Mouse (Mus musculus) hindbrain, embryonic 12.5 days (tissue): ENCODE measurements around the gene Ppp6r2. TPM values are rescaled to one million over a fixed set of nuclear protein-coding genes. Genes with fewer than 3 reads are reported as not detected.

Source experiments
- ATAC-seq: fragments of 200-750 bp; cut with Nextera tagmentation; 2 replicates; pipeline ENCODE4 v1.8.0; 2017; ENCODE audit warnings: moderate TSS enrichment; ENCODE audit not compliant: low FRiP score
- H3K27ac ChIP-seq: fragments of 300-500 bp; sonication (generic); 2 replicates; pipeline ENCODE4 v1.5.1; 2016; ENCODE audit warnings: mild to moderate bottlenecking
- H3K27me3 ChIP-seq: fragments of 300-500 bp; sonication (generic); 2 replicates; pipeline ENCODE4 v1.6.1; 2016; ENCODE audit warnings: mild to moderate bottlenecking
- H3K36me3 ChIP-seq: fragments of 300-500 bp; sonication (generic); 2 replicates; pipeline ENCODE4 v1.6.1; 2016; ENCODE audit warnings: mild to moderate bottlenecking
- H3K4me1 ChIP-seq: fragments of 300-500 bp; sonication (generic); 2 replicates; pipeline ENCODE4 v1.6.1; 2016
- H3K4me2 ChIP-seq: fragments of 300-500 bp; sonication (generic); replicated peaks from 2 replicates; pipeline ENCODE4 v1.6.1; 2016; ENCODE audit warnings: mild to moderate bottlenecking
- H3K4me3 ChIP-seq: fragments of 300-500 bp; sonication (generic); 2 replicates; pipeline ENCODE4 v1.5.1; 2016; ENCODE audit warnings: mild to moderate bottlenecking
- H3K9ac ChIP-seq: fragments of 300-500 bp; sonication (generic); 2 replicates; pipeline ENCODE4 v1.6.1; 2016; ENCODE audit warnings: mild to moderate bottlenecking, moderate library complexity
- H3K9me3 ChIP-seq: fragments of 300-500 bp; sonication (generic); replicated peaks from 2 replicates; pipeline ENCODE4 v1.6.1; 2016; ENCODE audit warnings: mild to moderate bottlenecking
- WGBS: fragments of 180-500 bp; shearing (Covaris S2); methylation state at CpG from one replicate; pipeline ENCODE4 v1.1.7; 2016; 5-methylcytosine and 5-hydroxymethylcytosine counted together
- microRNA-seq: library from miRNA; unstranded; fragments of <30 nt; microRNA quantifications from one replicate; pipeline ENCODE4, GENCODE M21; 2017
- polyA plus RNA-seq: library from polyadenylated mRNA; unstranded; fragments of >200 nt; fragmentation: Nextera tagmentation; extraction: Ambion mirVana; gene quantifications from 2 replicates; pipeline ENCODE4 v1.2.1, GENCODE M21; 2016

Ppp6r2 gene
- polyA plus RNA-seq, 1 experiment from 2014 or later, result 62.3 TPM

DNA sequence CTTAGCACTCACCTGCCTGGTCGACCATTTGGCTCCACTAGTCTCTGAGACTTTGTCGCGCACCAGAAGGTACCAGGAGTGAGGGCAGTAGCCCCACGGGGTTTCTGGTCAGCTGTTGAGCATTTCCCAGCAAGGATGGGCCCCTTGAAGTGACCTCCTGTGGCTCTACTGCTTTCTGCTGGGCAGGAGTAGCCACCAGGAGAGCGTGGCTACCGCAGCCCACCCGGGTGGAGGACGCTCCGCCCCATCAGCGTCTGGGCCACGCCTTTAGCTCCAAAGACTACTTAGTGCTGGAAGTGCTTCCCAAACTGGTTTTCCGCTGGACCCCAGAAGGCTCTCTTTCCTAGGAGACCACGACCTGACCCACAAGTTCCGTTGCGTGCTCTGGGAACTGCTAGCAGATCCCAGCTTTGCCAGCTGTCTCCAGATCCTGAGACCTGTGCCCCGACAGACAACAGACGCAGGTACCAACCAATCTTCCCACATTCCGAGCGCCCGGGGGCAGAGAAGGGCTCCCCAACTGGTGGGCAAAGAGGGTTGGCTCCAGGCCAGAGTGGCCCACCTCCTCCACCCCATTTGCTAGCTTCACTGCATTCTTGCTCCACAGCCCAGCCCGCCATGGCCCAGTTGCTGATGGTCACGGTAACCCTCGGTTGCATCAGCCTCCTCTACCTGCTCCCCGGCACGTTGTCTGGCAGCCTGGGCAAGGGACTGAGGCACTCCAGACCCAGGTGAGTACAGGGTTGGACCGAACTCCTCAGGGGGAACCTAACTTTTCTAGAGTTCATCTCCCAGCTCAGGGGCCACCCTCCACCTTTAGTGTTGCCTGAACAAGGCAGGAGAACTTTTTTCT is 111.5 kb downstream of the Ppp6r2 start, which contains the start of gene Adm2:
Gene Adm2, plus strand, starts transcription at position 51 of the 853 bp plus-strand sequence.
- peaks cover 5% of the 10 kb centered on the region; the same call in 1 of the 2 replicates for H3K4me1 ChIP-seq
- no peak within 1 kb of the TSS; the same call in 1 of the 2 replicates for H3K4me3 ChIP-seq
- WGBS, result 8% methylated on average over 26 of the region's 26 CpGs
- no peak within 1 kb of the TSS for H3K27ac ChIP-seq
- H3K36me3 ChIP-seq, result no peaks in the 10 kb centered on the region
- H3K9ac ChIP-seq, result 0 out of 2 replicates have a peak within 1 kb of the TSS, but pooled peaks have one; percentile 44
- no peak for ATAC-seq
- peak within 1 kb of the TSS; percentile 32 for H3K4me2 ChIP-seq
- peaks cover 15% of the 10 kb centered on the region for H3K27me3 ChIP-seq
- H3K9me3 ChIP-seq, result no peaks in the 10 kb centered on the region

GRCm38 (mm10) chr15:89323656-89324055 is 112.3 kb downstream of the Ppp6r2 start:
- peaks cover 15% of the 10 kb centered on the region for H3K27me3 ChIP-seq
- no peak overlapping the region for H3K9ac ChIP-seq
- H3K9me3 ChIP-seq, result no peaks in the 10 kb centered on the region
- H3K4me3 ChIP-seq, result no peak overlapping the region
- peaks cover 5% of the 10 kb centered on the region; the same call in 1 of the 2 replicates for H3K4me1 ChIP-seq
- H3K36me3 ChIP-seq, result no peaks in the 10 kb centered on the region
- WGBS, result 87% methylated on average over 4 of the region's 4 CpGs
- ATAC-seq, result no peak
- no peak overlapping the region for H3K4me2 ChIP-seq
- H3K27ac ChIP-seq, result no peak overlapping the region

DNA sequence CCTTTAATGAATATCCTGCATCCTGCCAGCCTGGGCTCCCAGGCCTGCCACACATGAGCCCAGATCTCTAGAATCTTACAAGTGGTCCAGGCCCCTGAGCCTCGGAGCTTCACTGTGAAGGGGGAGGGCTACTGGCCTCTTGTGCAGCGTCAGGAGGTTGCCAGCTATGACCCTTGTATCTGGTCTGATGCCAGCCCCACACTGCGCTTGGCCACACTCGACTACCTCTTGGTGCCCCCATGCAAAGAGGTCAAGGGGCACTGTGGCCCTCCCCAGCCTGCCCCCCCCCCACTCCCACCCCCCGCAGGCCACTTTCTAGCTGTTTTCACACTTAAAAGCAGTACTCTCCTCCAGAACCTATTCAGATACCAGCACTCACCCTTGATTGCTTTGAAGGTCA is 115.1 kb downstream of the Ppp6r2 start:
- WGBS, result 61% methylated on average over 5 of the region's 5 CpGs
- peaks cover 15% of the 10 kb centered on the region for H3K27me3 ChIP-seq
- H3K36me3 ChIP-seq, result no peaks in the 10 kb centered on the region
- no peak overlapping the region for H3K9ac ChIP-seq
- H3K9me3 ChIP-seq, result no peaks in the 10 kb centered on the region
- H3K4me3 ChIP-seq, result no peak overlapping the region
- H3K4me2 ChIP-seq, result no peak overlapping the region
- H3K4me1 ChIP-seq, result peaks cover 5% of the 10 kb centered on the region; the same call in 1 of the 2 replicates
- no peak overlapping the region for H3K27ac ChIP-seq
- ATAC-seq, result no peak

- 94% methylated on average over 7 of the region's 7 CpGs for WGBS
- no peak within 1 kb of the TSS for H3K4me3 ChIP-seq
- no peaks in the 10 kb centered on the region for H3K27me3 ChIP-seq
- H3K9me3 ChIP-seq, result no peaks in the 10 kb centered on the region
- H3K36me3 ChIP-seq, result no peaks in the 10 kb centered on the region
- H3K27ac ChIP-seq, result no peak within 1 kb of the TSS
- no peak within 1 kb of the TSS for H3K4me2 ChIP-seq
- H3K9ac ChIP-seq, result no peak within 1 kb of the TSS; the same call in 1 of the 2 replicates
- no peaks in the 10 kb centered on the region for H3K4me1 ChIP-seq
- ATAC-seq, result no peak
These were observed 122.9 kb downstream of the Ppp6r2 start, which contains the start of gene Miox for GRCm38 (mm10) chr15:89334271-89334670. Gene Miox (plus strand): TSS chr15:89334398.

GRCm38 (mm10) chr15:89334774-89335537 is 123.6 kb downstream of the Ppp6r2 start:
- Histone ChIP-seq H3K9ac (no peak overlapping the region; the same call in 1 of the 2 replicates), H3K4me3 (no peak overlapping the region), H3K4me2 (no peak overlapping the region), H3K27me3 (no peaks in the 10 kb centered on the region), H3K27ac (no peak overlapping the region), H3K36me3 (no peaks in the 10 kb centered on the region), H3K9me3 (no peaks in the 10 kb centered on the region), H3K4me1 (no peaks in the 10 kb centered on the region)
- 84% methylated on average over 17 of the region's 17 CpGs for WGBS
- no peak for ATAC-seq

DNA sequence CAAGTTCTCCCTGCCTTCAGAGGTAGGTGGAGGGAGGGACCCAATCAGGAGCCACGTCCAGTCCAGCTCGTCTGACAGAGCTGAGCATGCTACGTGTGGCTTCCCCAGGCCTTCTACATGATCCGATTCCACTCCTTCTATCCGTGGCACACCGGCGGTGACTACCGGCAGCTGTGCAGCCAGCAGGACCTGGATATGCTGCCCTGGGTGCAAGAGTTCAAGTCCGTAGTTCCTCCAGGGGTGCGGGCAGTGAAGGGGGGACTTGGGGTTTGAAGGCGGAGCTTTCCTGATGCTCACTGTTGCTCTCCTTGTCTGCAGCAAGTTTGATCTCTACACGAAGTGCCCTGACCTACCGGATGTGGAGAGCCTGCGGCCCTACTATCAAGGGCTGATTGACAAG is 125.1 kb downstream of the Ppp6r2 start:
- Histone ChIP-seq H3K4me1 (no peaks in the 10 kb centered on the region), H3K27me3 (no peaks in the 10 kb centered on the region), H3K4me2 (no peak overlapping the region), H3K36me3 (no peaks in the 10 kb centered on the region), H3K27ac (no peak overlapping the region), H3K9me3 (no peaks in the 10 kb centered on the region), H3K9ac (no peak overlapping the region), H3K4me3 (no peak overlapping the region)
- 83% methylated on average over 14 of the region's 14 CpGs for WGBS
- no peak for ATAC-seq

Small RNAs within 50 kb of the gene (microRNA-seq; reads per million reads assigned to microRNA genes)
- gene Mir6958, result 4.3 reads per million, percentile 9 among the genes with 10 or more reads in this experiment
- not detected for gene Mir6959
- gene Mir7118, result not detected

Other genes with a start within 250 kb of the Ppp6r2 start
- 4.7 and 6.2 TPM in 2 replicates for gene Mlc1, start 232.5 kb upstream of the Ppp6r2 start, polyA plus RNA-seq
- gene Mov10l1, start 228.6 kb upstream of the Ppp6r2 start, polyA plus RNA-seq, result not detected in 2 replicates
- 2.0 and 2.1 TPM in 2 replicates for gene Panx2, start 151.8 kb upstream of the Ppp6r2 start, polyA plus RNA-seq
- gene Trabd, start 136.4 kb upstream of the Ppp6r2 start, polyA plus RNA-seq, result 43.2 and 48.4 TPM in 2 replicates
- gene Selenoo, start 122.5 kb upstream of the Ppp6r2 start, polyA plus RNA-seq, result 23.9 and 24.8 TPM in 2 replicates
- 22.3 and 22.8 TPM in 2 replicates for gene Tubgcp6, start 88.4 kb upstream of the Ppp6r2 start, polyA plus RNA-seq
- gene Hdac10, start 82.9 kb upstream of the Ppp6r2 start, polyA plus RNA-seq, result 18.8 and 22.0 TPM in 2 replicates
- gene Mapk12, start 70.8 kb upstream of the Ppp6r2 start, polyA plus RNA-seq, result 10.0 and 11.4 TPM in 2 replicates
- gene Mapk11, start 61.9 kb upstream of the Ppp6r2 start, polyA plus RNA-seq, result 39.0 and 41.9 TPM in 2 replicates
- 167 and 169 TPM in 2 replicates for gene Plxnb2, start 30.8 kb upstream of the Ppp6r2 start, polyA plus RNA-seq
- 54.6 and 57.7 TPM in 2 replicates for gene Dennd6b, start 15.1 kb upstream of the Ppp6r2 start, polyA plus RNA-seq
- 81.1 and 95.5 TPM in 2 replicates for gene Sbf1, start 103.8 kb downstream of the Ppp6r2 start, polyA plus RNA-seq
- not detected in 2 replicates for gene Adm2, start 111.2 kb downstream of the Ppp6r2 start, polyA plus RNA-seq
- gene Miox, start 122.8 kb downstream of the Ppp6r2 start, polyA plus RNA-seq, result not detected in 2 replicates
- gene Lmf2, start 144.1 kb downstream of the Ppp6r2 start, polyA plus RNA-seq, result 42.5 and 47.3 TPM in 2 replicates
- gene Ncaph2, start 144.2 kb downstream of the Ppp6r2 start, polyA plus RNA-seq, result 140 and 151 TPM in 2 replicates
- gene Sco2, start 162.3 kb downstream of the Ppp6r2 start, polyA plus RNA-seq, result 4.9 and 6.5 TPM in 2 replicates
- 1.4 and 1.6 TPM in 2 replicates for gene Tymp, start 165.5 kb downstream of the Ppp6r2 start, polyA plus RNA-seq
- gene Odf3b, start 167.7 kb downstream of the Ppp6r2 start, polyA plus RNA-seq, result 2.6 and 3.2 TPM in 2 replicates
- gene Klhdc7b, start 173.4 kb downstream of the Ppp6r2 start, polyA plus RNA-seq, result not detected in 2 replicates
- not detected in 2 replicates for gene Syce3, start 198.9 kb downstream of the Ppp6r2 start, polyA plus RNA-seq
- 1.2 TPM in 2 replicates for gene Cpt1b, start 214.3 kb downstream of the Ppp6r2 start, polyA plus RNA-seq
- 4.1 and 4.6 TPM in 2 replicates for gene C730034F03Rik, start 218.0 kb downstream of the Ppp6r2 start, polyA plus RNA-seq
- gene Gm44502, start 218.1 kb downstream of the Ppp6r2 start, polyA plus RNA-seq, result not detected in 2 replicates
- gene Chkb, start 218.4 kb downstream of the Ppp6r2 start, polyA plus RNA-seq, result 67.4 and 72.0 TPM in 2 replicates
- gene Mapk8ip2, start 242.4 kb downstream of the Ppp6r2 start, polyA plus RNA-seq, result 53.3 and 56.7 TPM in 2 replicates